Mouse (Mus musculus) heart, embryonic 16.5 days (tissue): ENCODE results near the gene Polr3k. TPM values are rescaled to one million over a fixed set of nuclear protein-coding genes. Genes with fewer than 3 reads are reported as not detected.

Source experiments
- ATAC-seq: fragments of 200-750 bp; cut with Nextera tagmentation; replicated peaks from 2 replicates; pipeline ENCODE4 v1.8.0; 2017; ENCODE audit warnings: moderate number of reproducible peaks; ENCODE audit not compliant: insufficient read depth, low FRiP score; ENCODE audit errors: extremely low read depth
- H3K27ac ChIP-seq: fragments of 300-500 bp; sonication (generic); 2 replicates; pipeline ENCODE4 v1.5.1; 2014; ENCODE audit warnings: mild to moderate bottlenecking, low read length, control low read depth, moderate library complexity
- H3K27me3 ChIP-seq: fragments of 300-500 bp; sonication (generic); 2 replicates; pipeline ENCODE4 v1.6.1; 2014; ENCODE audit warnings: low read length, mixed read lengths; ENCODE audit not compliant: control insufficient read depth, insufficient read depth
- H3K36me3 ChIP-seq: fragments of 300-500 bp; sonication (generic); 2 replicates; pipeline ENCODE4 v1.6.1; 2014; ENCODE audit not compliant: control insufficient read depth, insufficient read depth
- H3K4me1 ChIP-seq: fragments of 300-500 bp; sonication (generic); 2 replicates; pipeline ENCODE4 v1.6.1; 2014; ENCODE audit warnings: low read length, mixed read lengths; ENCODE audit not compliant: control insufficient read depth, insufficient read depth
- H3K4me2 ChIP-seq: fragments of 300-500 bp; sonication (generic); 2 replicates; pipeline ENCODE4 v1.6.1; 2014; ENCODE audit warnings: low read depth, mild to moderate bottlenecking, control low read depth, low read length
- H3K4me3 ChIP-seq: fragments of 300-500 bp; sonication (generic); 2 replicates; pipeline ENCODE4 v1.5.1; 2014; ENCODE audit warnings: mild to moderate bottlenecking, control low read depth, low read length
- H3K9ac ChIP-seq: fragments of 300-500 bp; sonication (generic); 2 replicates; pipeline ENCODE4 v1.6.1; 2014; ENCODE audit warnings: low read length, control low read depth
- H3K9me3 ChIP-seq: fragments of 300-500 bp; sonication (generic); replicated peaks from 2 replicates; pipeline ENCODE4 v1.6.1; 2016; ENCODE audit warnings: low read length; ENCODE audit not compliant: control insufficient read depth
- WGBS: fragments of 180-500 bp; shearing (Covaris S2); extraction: QIAGEN DNeasy Blood & Tissue Kit; methylation state at CpG from one replicate; pipeline ENCODE4 v1.1.7; 2014; 5-methylcytosine and 5-hydroxymethylcytosine counted together
- polyA plus RNA-seq: library from polyadenylated mRNA; unstranded; fragments of >200 nt; fragmentation: Nextera tagmentation; extraction: Ambion mirVana; gene quantifications from 2 replicates; pipeline ENCODE4 v1.2.1, GENCODE M21; 2015

The Polr3k gene
- polyA plus RNA-seq, 1 experiment from 2014 or later: 44.9 TPM

DNA sequence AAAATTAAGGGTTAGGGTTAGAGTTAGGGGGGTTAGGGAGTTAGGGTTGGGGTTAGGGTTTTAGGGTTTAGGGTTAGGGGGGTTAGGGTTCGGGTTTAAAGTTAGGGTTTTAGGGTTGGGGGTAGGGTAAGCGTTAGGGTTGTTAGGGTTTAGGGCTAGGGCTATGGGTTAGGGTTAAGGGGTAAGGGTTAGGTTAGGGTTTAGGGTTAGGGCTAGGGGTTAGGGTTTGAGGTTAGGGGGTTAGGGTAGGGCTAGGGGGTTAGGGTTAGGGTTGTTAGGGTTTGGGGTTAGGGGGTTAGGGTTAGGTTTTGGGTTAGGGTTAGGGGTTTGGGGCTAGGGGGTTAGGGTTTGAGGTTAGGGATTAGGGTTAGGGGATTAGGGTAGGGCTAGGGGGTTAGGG lies 6.9 kb downstream of the Polr3k start:
- no peak overlapping the region for H3K4me2 ChIP-seq
- H3K9me3 ChIP-seq: no peaks in the 10 kb centered on the region
- WGBS: 92% methylated on average over 2 of the region's 2 CpGs
- no peaks in the 10 kb centered on the region for H3K27me3 ChIP-seq
- H3K36me3 ChIP-seq: peaks cover 10% of the 10 kb centered on the region; the same call in 1 of the 2 replicates
- no peak overlapping the region for H3K27ac ChIP-seq
- H3K4me1 ChIP-seq: no peaks in the 10 kb centered on the region
- H3K4me3 ChIP-seq: no peak overlapping the region
- no peak for ATAC-seq
- H3K9ac ChIP-seq: no peak overlapping the region

DNA sequence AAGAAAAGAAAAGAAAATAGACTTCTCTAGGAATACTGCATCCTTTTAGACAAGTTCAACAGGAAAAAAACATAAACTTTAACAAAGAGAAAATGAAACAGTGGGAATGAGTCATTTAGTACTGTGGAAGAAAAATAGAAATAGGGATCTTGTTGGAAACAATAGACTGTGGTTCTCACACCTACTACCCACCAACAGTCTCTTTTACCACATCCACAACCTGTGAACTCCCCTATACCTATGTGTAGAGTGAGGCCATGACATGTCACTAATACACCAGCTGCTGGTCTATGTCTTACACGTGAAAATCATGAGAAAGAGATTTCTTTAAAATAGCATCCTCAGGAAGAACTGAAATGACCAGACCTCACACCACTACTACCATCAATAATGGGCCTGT lies 14.8 kb downstream of the Polr3k start:
- Histone ChIP-seq H3K36me3 (no peaks in the 10 kb centered on the region), H3K4me3 (no peak overlapping the region), H3K4me2 (no peak overlapping the region), H3K9me3 (no peaks in the 10 kb centered on the region), H3K4me1 (no peaks in the 10 kb centered on the region), H3K27me3 (no peaks in the 10 kb centered on the region), H3K9ac (no peak overlapping the region), H3K27ac (no peak overlapping the region)
- ATAC-seq: no peak
- 76% methylated on average over 1 of the region's 1 CpGs for WGBS

DNA sequence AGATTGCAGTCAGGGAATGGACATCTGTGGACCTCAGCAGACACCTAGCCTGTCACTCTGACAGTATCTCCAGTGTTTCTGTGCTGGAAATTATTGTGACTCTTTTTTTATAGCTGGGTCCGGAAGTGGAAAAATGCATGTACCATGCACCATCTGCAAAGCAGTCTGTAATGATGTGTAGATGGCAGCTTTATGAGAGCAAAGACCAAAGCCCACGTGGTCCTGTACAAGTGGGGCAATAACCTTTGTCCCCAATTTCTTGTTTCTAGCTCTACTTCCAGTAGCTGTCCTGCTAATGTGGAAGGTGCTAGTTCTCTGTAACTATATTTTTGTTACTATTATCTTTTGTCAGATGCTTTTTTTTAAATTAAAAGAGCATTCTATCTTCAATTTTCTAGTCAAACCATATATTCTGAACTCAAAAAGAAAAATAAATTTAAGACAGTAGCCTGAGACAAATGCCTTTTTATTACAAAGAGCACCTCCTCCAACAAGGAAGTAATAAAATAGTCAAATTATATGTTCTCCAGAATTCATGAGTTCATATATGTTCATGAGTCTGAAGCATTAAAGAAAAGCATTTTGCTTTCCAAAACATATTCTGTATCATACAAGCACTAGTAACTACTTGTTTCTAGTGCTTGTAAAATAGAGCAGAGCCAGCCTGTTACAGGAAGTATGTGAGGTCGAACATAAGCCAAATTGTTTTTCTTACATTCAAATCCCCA lies 19.0 kb downstream of the Polr3k start:
- no peaks in the 10 kb centered on the region for H3K27me3 ChIP-seq
- no peak overlapping the region for H3K4me2 ChIP-seq
- no peak overlapping the region for H3K9ac ChIP-seq
- no peak overlapping the region for H3K4me3 ChIP-seq
- ATAC-seq: no peak
- H3K9me3 ChIP-seq: no peaks in the 10 kb centered on the region
- H3K36me3 ChIP-seq: no peaks in the 10 kb centered on the region
- WGBS: 80% methylated on average over 3 of the region's 3 CpGs
- H3K4me1 ChIP-seq: no peaks in the 10 kb centered on the region
- H3K27ac ChIP-seq: no peak overlapping the region

DNA sequence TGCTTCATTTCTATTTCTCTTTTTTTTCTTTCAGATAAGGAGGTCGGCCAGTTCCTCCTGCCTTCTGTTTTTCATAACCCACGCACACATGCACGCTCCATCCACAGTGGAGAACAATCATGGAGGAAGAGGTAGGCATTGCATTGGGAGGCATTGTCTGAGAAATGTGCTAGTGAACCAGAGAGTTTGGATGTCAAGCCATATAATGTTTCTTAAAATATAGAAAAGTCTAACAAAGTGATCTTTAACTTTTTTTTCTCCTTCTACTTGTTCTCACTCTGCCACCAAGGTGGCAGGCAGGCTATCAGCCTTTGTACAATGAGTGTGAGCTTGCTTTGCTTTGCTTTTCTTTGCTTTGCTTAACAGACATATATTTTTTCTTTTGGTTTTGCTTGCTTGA lies 53.7 kb downstream of the Polr3k start:
- ATAC-seq: no peak
- Histone ChIP-seq H3K27ac (no peak overlapping the region), H3K4me2 (no peak overlapping the region), H3K4me1 (no peaks in the 10 kb centered on the region), H3K9me3 (no peaks in the 10 kb centered on the region), H3K9ac (no peak overlapping the region), H3K4me3 (no peak overlapping the region), H3K27me3 (no peaks in the 10 kb centered on the region), H3K36me3 (no peaks in the 10 kb centered on the region)
- WGBS: 55% methylated on average over 3 of the region's 3 CpGs

DNA sequence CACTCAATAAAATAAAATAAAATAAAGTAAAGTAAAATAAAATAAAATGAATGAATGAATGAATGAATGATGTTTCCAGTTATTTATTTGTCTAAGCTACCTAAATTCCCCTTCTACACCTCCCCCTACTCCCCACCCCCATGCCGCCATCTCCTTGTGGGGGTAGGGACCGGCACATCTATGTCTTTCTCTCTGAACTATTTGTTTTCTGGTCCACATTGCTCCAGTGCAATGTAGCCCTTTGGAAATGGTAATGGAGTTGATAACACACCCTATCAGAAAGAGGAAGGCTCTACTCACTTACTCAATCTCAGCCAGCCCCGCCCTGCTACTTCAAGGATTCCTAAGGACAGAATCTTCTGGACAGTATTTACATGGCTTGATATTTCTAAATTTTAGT lies 54.4 kb downstream of the Polr3k start:
- H3K4me2 ChIP-seq: no peak overlapping the region
- no peaks in the 10 kb centered on the region for H3K9me3 ChIP-seq
- no peak overlapping the region for H3K9ac ChIP-seq
- no peak overlapping the region for H3K27ac ChIP-seq
- H3K4me3 ChIP-seq: no peak overlapping the region
- no peaks in the 10 kb centered on the region for H3K36me3 ChIP-seq
- H3K27me3 ChIP-seq: no peaks in the 10 kb centered on the region
- WGBS: 51% methylated on average over 3 of the region's 3 CpGs
- no peaks in the 10 kb centered on the region for H3K4me1 ChIP-seq
- peak; percentile 81 for ATAC-seq

Other genes starting within 250 kb of the Polr3k start
- not detected in 2 replicates for gene Gm29797, start 207.3 kb upstream of the Polr3k start, polyA plus RNA-seq
- 53.6 and 55.9 TPM in 2 replicates for gene Sox18, start 192.7 kb upstream of the Polr3k start, polyA plus RNA-seq
- 17.6 and 19.6 TPM in 2 replicates for gene Tcea2, start 184.0 kb upstream of the Polr3k start, polyA plus RNA-seq
- 34.5 and 40.2 TPM in 2 replicates for gene Rgs19, start 170.4 kb upstream of the Polr3k start, polyA plus RNA-seq
- not detected in 2 replicates for gene Lkaaear1, start 165.9 kb upstream of the Polr3k start, polyA plus RNA-seq
- 1.2 and 1.3 TPM in 2 replicates for gene Oprl1, start 149.3 kb upstream of the Polr3k start, polyA plus RNA-seq
- gene Myt1, start 101.0 kb upstream of the Polr3k start, polyA plus RNA-seq: 0.06 and 0.08 TPM in 2 replicates
- gene Pcmtd2, start 26.5 kb upstream of the Polr3k start, polyA plus RNA-seq: 30.2 and 31.7 TPM in 2 replicates
- not detected in 2 replicates for gene Gm14496, start 126.8 kb downstream of the Polr3k start, polyA plus RNA-seq